Mouse (Mus musculus): Measurements from ENCODE around the gene Cdkl4. TPM values are rescaled to one million over a fixed set of nuclear protein-coding genes. Genes with fewer than 3 reads are reported as not detected.

Gene Cdkl4
- polyA plus RNA-seq, 1 experiment from 2014 or later: 4.7 TPM

DNA sequence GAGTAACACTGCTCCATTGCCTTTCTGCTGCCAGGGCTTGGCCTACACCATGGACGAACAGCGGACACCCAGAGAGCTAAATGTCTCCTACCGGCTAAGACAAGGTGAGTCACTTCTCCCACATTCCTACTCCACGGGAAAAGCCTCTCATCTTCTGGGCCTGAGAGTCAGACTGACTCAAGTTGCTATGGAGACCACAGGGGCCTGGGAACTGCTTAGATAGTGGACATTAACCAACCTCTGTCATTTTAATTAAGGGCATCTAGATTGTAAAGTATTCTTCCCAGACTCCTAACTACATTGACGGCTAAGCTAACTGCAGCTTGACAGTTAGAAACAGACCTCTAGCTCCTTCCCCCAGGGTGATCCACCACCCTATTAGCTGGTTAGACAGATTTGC lies 14.8 kb downstream of the Cdkl4 start:
- Histone ChIP-seq H3K27ac (replicated peaks) (no peak overlapping the region), H3K27me3 (no peaks in the 10 kb centered on the region), H3K4me1 (no peaks in the 10 kb centered on the region), H3K9ac (no peak overlapping the region), H3K9me3 (replicated peaks) (no peaks in the 10 kb centered on the region), H3K4me2 (replicated peaks) (no peak overlapping the region), H3K4me3 (replicated peaks) (no peak overlapping the region), H3K36me3 (no peaks in the 10 kb centered on the region)
- ATAC-seq (ENCODE audit: insufficient number of reproducible peaks, low FRiP score, low TSS enrichment, low read depth): no peak
- 78% methylated on average over 5 of the region's 5 CpGs for WGBS

- Histone ChIP-seq H3K9me3 (replicated peaks) (no peaks in the 10 kb centered on the region), H3K4me1 (no peaks in the 10 kb centered on the region), H3K9ac (no peak overlapping the region), H3K27me3 (no peaks in the 10 kb centered on the region), H3K27ac (replicated peaks) (no peak overlapping the region), H3K4me3 (replicated peaks) (no peak overlapping the region), H3K4me2 (replicated peaks) (0 out of 2 replicates have a peak overlapping the region, but pooled peaks have one; percentile 25), H3K36me3 (no peaks in the 10 kb centered on the region)
- no peak for ATAC-seq (ENCODE audit: insufficient number of reproducible peaks, low FRiP score, low TSS enrichment, low read depth)
- 21% methylated on average over 12 of the region's 12 CpGs for WGBS
These were observed 16.8 kb downstream of the Cdkl4 start for GRCm38 (mm10) chr17:80560669-80561401.

GRCm38 (mm10) chr17:80559745-80560144 lies 17.9 kb downstream of the Cdkl4 start:
- H3K9me3 ChIP-seq (replicated peaks): no peaks in the 10 kb centered on the region
- no peak overlapping the region for H3K27ac ChIP-seq (replicated peaks)
- no peak overlapping the region for H3K9ac ChIP-seq
- H3K4me3 ChIP-seq (replicated peaks): no peak overlapping the region
- WGBS: 84% methylated on average over 4 of the region's 4 CpGs
- H3K4me2 ChIP-seq (replicated peaks): no peak overlapping the region
- ATAC-seq (ENCODE audit: insufficient number of reproducible peaks, low FRiP score, low TSS enrichment, low read depth): no peak
- no peaks in the 10 kb centered on the region for H3K36me3 ChIP-seq
- no peaks in the 10 kb centered on the region for H3K27me3 ChIP-seq
- H3K4me1 ChIP-seq: no peaks in the 10 kb centered on the region

- H3K27me3 ChIP-seq: no peaks in the 10 kb centered on the region
These were observed 18.6 kb downstream of the Cdkl4 start for GRCm38 (mm10) chr17:80559050-80559449.

GRCm38 (mm10) chr17:80558583-80558982 lies 19.0 kb downstream of the Cdkl4 start:
- H3K4me2 ChIP-seq (replicated peaks): no peak overlapping the region; the same call in 1 of the 2 replicates
- H3K4me1 ChIP-seq: no peaks in the 10 kb centered on the region
- no peak overlapping the region for H3K27ac ChIP-seq (replicated peaks)
- no peak overlapping the region for H3K9ac ChIP-seq
- no peak overlapping the region for H3K4me3 ChIP-seq (replicated peaks)
- WGBS: 66% methylated on average over 14 of the region's 14 CpGs
- ATAC-seq (ENCODE audit: insufficient number of reproducible peaks, low FRiP score, low TSS enrichment, low read depth): no peak
- H3K27me3 ChIP-seq: no peaks in the 10 kb centered on the region
- no peaks in the 10 kb centered on the region for H3K36me3 ChIP-seq
- no peaks in the 10 kb centered on the region for H3K9me3 ChIP-seq (replicated peaks)

More at GRCm38 (mm10) chr17:80559050-80559449, 18.6 kb downstream of the Cdkl4 start:
- Histone ChIP-seq H3K36me3 (no peaks in the 10 kb centered on the region), H3K9ac (no peak overlapping the region), H3K4me3 (replicated peaks) (no peak overlapping the region), H3K27ac (replicated peaks) (no peak overlapping the region), H3K4me2 (replicated peaks) (no peak overlapping the region; the same call in 1 of the 2 replicates), H3K9me3 (replicated peaks) (no peaks in the 10 kb centered on the region), H3K4me1 (no peaks in the 10 kb centered on the region)
- WGBS: 17% methylated on average over 11 of the region's 11 CpGs
- no peak for ATAC-seq (ENCODE audit: insufficient number of reproducible peaks, low FRiP score, low TSS enrichment, low read depth)

GRCm38 (mm10) chr17:80557461-80557860 lies 20.2 kb downstream of the Cdkl4 start:
- Histone ChIP-seq H3K4me3 (replicated peaks) (no peak overlapping the region), H3K27ac (replicated peaks) (no peak overlapping the region), H3K4me1 (no peaks in the 10 kb centered on the region; the same call in 1 of the 2 replicates), H3K9me3 (replicated peaks) (no peaks in the 10 kb centered on the region), H3K27me3 (no peaks in the 10 kb centered on the region), H3K9ac (no peak overlapping the region), H3K4me2 (replicated peaks) (no peak overlapping the region), H3K36me3 (no peaks in the 10 kb centered on the region)
- WGBS: 93% methylated on average over 5 of the region's 5 CpGs
- ATAC-seq (ENCODE audit: insufficient number of reproducible peaks, low FRiP score, low TSS enrichment, low read depth): no peak

DNA sequence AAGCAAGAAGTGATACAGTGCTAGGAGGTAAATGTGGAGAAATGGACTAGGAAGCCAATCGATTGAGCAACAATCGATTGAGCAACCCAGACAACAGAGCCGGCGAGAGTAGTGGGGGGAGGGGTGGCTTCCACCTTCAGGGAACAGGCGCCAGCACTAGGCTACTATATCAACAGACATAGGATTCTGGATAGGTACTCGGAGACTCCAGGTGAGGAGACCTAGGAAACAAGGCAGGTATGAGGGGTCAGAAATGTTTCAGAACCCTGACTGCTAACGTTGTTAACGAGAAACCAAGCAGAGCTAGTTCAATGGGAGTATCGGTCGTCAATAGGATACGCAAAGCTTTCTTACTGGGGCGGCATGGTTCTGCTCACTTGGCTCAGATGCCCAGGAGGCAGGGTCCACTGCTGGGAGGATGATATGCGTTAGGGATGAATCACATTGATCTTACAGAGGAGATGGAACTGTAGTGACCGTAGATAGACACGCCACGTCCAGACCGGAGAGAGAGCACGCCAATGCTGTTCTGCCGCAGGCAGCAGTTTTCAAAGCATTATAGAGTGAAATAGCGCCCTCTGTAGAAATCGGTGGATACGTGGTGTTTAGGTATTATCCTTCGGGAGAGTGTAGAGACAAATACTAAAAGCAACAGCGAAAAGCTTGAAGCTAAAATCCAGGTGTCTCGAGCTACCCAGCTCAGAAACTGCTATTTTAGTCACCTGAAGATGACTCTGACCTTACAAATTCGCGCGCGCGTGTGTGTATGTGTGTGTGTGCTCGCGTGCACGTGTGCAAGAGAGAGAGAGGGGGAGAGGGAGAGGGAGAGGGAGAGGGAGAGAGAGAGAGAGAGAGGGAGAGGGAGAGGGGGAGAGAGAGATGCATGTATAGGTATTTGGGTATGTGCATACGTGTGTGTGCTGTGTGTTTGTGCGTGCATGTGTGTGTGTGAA lies 24.0 kb downstream of the Cdkl4 start:
- Histone ChIP-seq H3K27ac (replicated peaks) (peak overlapping the region; percentile 67), H3K4me1 (no peaks in the 10 kb centered on the region; the same call in 1 of the 2 replicates), H3K4me2 (replicated peaks) (peak overlapping the region; percentile 55), H3K36me3 (no peaks in the 10 kb centered on the region), H3K27me3 (no peaks in the 10 kb centered on the region), H3K9ac (peak overlapping the region; percentile 29; the same call in 1 of the 2 replicates), H3K4me3 (replicated peaks) (peak overlapping the region; percentile 59), H3K9me3 (replicated peaks) (no peaks in the 10 kb centered on the region)
- WGBS: 3% methylated on average over 35 of the region's 35 CpGs
- peak; percentile 79 for ATAC-seq (ENCODE audit: insufficient number of reproducible peaks, low FRiP score, low TSS enrichment, low read depth)

DNA sequence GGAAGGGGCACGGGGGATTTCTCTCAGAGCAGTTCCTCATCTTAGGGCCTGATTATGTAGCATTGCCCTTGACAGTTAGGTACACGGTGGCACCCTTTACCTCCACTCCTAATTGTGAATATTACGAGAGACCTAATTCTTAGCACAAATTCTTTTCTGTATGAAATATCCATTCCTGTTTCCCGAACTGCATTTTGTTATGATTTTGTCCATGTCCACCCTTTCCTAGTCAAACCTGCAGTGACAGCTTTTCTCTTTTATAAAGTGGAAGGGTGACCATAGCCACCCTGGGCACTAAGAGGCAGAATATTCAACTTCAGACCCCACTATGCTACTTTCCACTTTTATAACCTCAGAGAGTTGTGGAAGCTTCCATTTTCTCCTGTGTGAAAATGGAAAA lies 25.0 kb downstream of the Cdkl4 start:
- H3K4me2 ChIP-seq (replicated peaks): peak overlapping the region; percentile 55; the same call in 1 of the 2 replicates
- WGBS: 73% methylated on average over 4 of the region's 4 CpGs

DNA sequence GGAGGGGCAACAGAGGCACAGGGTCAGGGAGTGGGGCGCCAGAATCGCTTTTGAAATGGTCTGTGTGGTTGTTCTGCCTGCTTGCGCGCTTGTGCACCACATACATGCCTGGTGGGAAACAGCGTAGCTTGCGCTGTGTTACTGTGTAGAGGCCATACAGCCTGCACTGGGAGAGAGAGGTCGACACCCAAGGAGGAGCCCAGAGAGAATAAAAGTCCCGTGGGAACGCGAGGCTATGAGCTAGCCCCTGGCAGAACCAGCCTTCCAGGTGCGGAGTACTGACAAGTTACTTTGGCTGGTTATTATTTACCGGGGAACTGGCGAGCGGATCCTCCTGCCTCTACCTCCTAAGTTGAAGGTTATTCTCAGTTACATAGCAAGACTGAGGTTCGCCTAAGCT lies 26.6 kb downstream of the Cdkl4 start:
- Histone ChIP-seq H3K27me3 (no peaks in the 10 kb centered on the region), H3K9me3 (replicated peaks) (no peaks in the 10 kb centered on the region), H3K27ac (replicated peaks) (no peak overlapping the region), H3K36me3 (no peaks in the 10 kb centered on the region), H3K4me1 (no peaks in the 10 kb centered on the region; the same call in 1 of the 2 replicates), H3K4me3 (replicated peaks) (no peak overlapping the region), H3K9ac (no peak overlapping the region), H3K4me2 (replicated peaks) (no peak overlapping the region)
- ATAC-seq (ENCODE audit: insufficient number of reproducible peaks, low FRiP score, low TSS enrichment, low read depth): no peak
- 82% methylated on average over 15 of the region's 15 CpGs for WGBS

More for the DNA sequence above, 25.0 kb downstream of the Cdkl4 start:
- H3K4me1 ChIP-seq: no peaks in the 10 kb centered on the region; the same call in 1 of the 2 replicates
- H3K4me3 ChIP-seq (replicated peaks): peak overlapping the region; percentile 59
- no peak overlapping the region for H3K27ac ChIP-seq (replicated peaks)
- no peaks in the 10 kb centered on the region for H3K27me3 ChIP-seq
- no peaks in the 10 kb centered on the region for H3K9me3 ChIP-seq (replicated peaks)
- no peak for ATAC-seq (ENCODE audit: insufficient number of reproducible peaks, low FRiP score, low TSS enrichment, low read depth)
- no peaks in the 10 kb centered on the region for H3K36me3 ChIP-seq
- no peak overlapping the region for H3K9ac ChIP-seq

GRCm38 (mm10) chr17:80546846-80547245 lies 30.8 kb downstream of the Cdkl4 start:
- Histone ChIP-seq H3K4me1 (no peaks in the 10 kb centered on the region), H3K9ac (no peak overlapping the region), H3K4me3 (replicated peaks) (no peak overlapping the region), H3K27me3 (no peaks in the 10 kb centered on the region), H3K27ac (replicated peaks) (no peak overlapping the region), H3K36me3 (no peaks in the 10 kb centered on the region), H3K9me3 (replicated peaks) (no peaks in the 10 kb centered on the region), H3K4me2 (replicated peaks) (no peak overlapping the region)
- WGBS: 78% methylated on average over 2 of the region's 2 CpGs
- ATAC-seq (ENCODE audit: insufficient number of reproducible peaks, low FRiP score, low TSS enrichment, low read depth): no peak

- ATAC-seq (ENCODE audit: insufficient number of reproducible peaks, low FRiP score, low TSS enrichment, low read depth): no peak
- no peak overlapping the region for H3K4me3 ChIP-seq (replicated peaks)
- 89% methylated on average over 8 of the region's 8 CpGs for WGBS
- no peaks in the 10 kb centered on the region for H3K36me3 ChIP-seq
- H3K9ac ChIP-seq: no peak overlapping the region
- H3K4me1 ChIP-seq: no peaks in the 10 kb centered on the region
- no peak overlapping the region for H3K4me2 ChIP-seq (replicated peaks)
- H3K9me3 ChIP-seq (replicated peaks): no peaks in the 10 kb centered on the region
- H3K27me3 ChIP-seq: no peaks in the 10 kb centered on the region
- H3K27ac ChIP-seq (replicated peaks): no peak overlapping the region
These were observed 31.4 kb downstream of the Cdkl4 start for GRCm38 (mm10) chr17:80546227-80546626.

Measured in embryonic facial prominence, embryonic 15.5 days (tissue).